Mouse (Mus musculus): Measurements from ENCODE around the gene Thop1. TPM values are rescaled to one million over a fixed set of nuclear protein-coding genes. Genes with fewer than 3 reads are reported as not detected.

Gene Thop1
- polyA plus RNA-seq, 1 experiment from 2014 or later = 60.9 TPM

GRCm38 (mm10) chr10:81122889-81123288, 53.1 kb downstream of the Thop1 start:
- peaks cover 4% of the 10 kb centered on the region; the same call in 1 of the 2 replicates for H3K4me1 ChIP-seq
- H3K4me2 ChIP-seq = no peak overlapping the region
- H3K9me3 ChIP-seq = no peaks in the 10 kb centered on the region
- no peak overlapping the region for H3K9ac ChIP-seq
- H3K4me3 ChIP-seq = no peak overlapping the region
- peaks cover 72% of the 10 kb centered on the region for H3K36me3 ChIP-seq
- no peak overlapping the region for H3K27ac ChIP-seq
- WGBS = 80% methylated on average over 2 of the region's 2 CpGs
- no peak for ATAC-seq (ENCODE audit: insufficient number of reproducible peaks, insufficient read depth, low FRiP score, low TSS enrichment, low read depth)
- 0 out of 2 replicates have a peak, but pooled peaks cover under 1% of the 10 kb centered on the region for H3K27me3 ChIP-seq

DNA sequence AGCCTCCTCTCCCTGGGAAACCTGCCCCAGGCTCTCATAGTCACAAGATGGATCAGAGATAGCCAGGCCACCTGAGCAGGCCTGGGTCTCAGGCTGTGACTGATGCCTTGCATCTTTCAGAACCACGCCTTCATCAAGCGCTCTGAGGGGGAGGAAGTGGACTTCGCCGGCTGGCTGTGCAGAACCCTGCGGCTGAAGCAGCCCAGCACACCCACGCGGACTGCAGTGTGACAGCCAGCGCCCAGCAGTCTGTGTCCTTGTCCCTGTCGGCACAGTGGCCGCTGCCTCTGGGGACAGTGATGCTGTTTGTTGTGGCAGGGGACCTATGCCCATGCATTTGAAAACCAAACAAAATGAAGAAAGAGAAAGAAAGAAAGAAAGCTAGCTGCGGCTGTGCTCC, 53.7 kb downstream of the Thop1 start:
- Histone ChIP-seq H3K27me3 (peaks cover 7% of the 10 kb centered on the region; the same call in 1 of the 2 replicates), H3K9ac (no peak overlapping the region), H3K36me3 (peaks cover 67% of the 10 kb centered on the region), H3K27ac (no peak overlapping the region), H3K4me1 (peaks cover 11% of the 10 kb centered on the region), H3K4me2 (no peak overlapping the region), H3K9me3 (no peaks in the 10 kb centered on the region), H3K4me3 (no peak overlapping the region)
- ATAC-seq (ENCODE audit: insufficient number of reproducible peaks, insufficient read depth, low FRiP score, low TSS enrichment, low read depth) = no peak
- 84% methylated on average over 11 of the region's 11 CpGs for WGBS

Small RNA genes within 50 kb of the gene (microRNA-seq; reads per million reads assigned to microRNA genes)
- not detected for gene Mir5615-1
- not detected for gene Mir5615-2

Other genes starting within 250 kb of the Thop1 start
- gene Oaz1, start 243.4 kb upstream of the Thop1 start, polyA plus RNA-seq (2015; fragmentation: Nextera tagmentation; extraction: Ambion mirVana) = 1,868 and 1,916 TPM in 2 replicates
- 1.9 and 2.0 TPM in 2 replicates for gene Lingo3, start 226.0 kb upstream of the Thop1 start, polyA plus RNA-seq (2015; fragmentation: Nextera tagmentation; extraction: Ambion mirVana)
- gene Lsm7, start 214.8 kb upstream of the Thop1 start, polyA plus RNA-seq (2015; fragmentation: Nextera tagmentation; extraction: Ambion mirVana) = 313 and 339 TPM in 2 replicates
- gene Sppl2b, start 214.8 kb upstream of the Thop1 start, polyA plus RNA-seq (2015; fragmentation: Nextera tagmentation; extraction: Ambion mirVana) = 49.3 and 54.5 TPM in 2 replicates
- not detected in 2 replicates for gene Tmprss9, start 198.2 kb upstream of the Thop1 start, polyA plus RNA-seq (2015; fragmentation: Nextera tagmentation; extraction: Ambion mirVana)
- gene Timm13, start 169.1 kb upstream of the Thop1 start, polyA plus RNA-seq (2015; fragmentation: Nextera tagmentation; extraction: Ambion mirVana) = 317 and 358 TPM in 2 replicates
- gene Lmnb2, start 151.8 kb upstream of the Thop1 start, polyA plus RNA-seq (2015; fragmentation: Nextera tagmentation; extraction: Ambion mirVana) = 51.5 and 63.4 TPM in 2 replicates
- gene Gadd45b, start 140.0 kb upstream of the Thop1 start, polyA plus RNA-seq (2015; fragmentation: Nextera tagmentation; extraction: Ambion mirVana) = 29.0 and 29.9 TPM in 2 replicates
- gene Gng7, start 55.1 kb upstream of the Thop1 start, polyA plus RNA-seq (2015; fragmentation: Nextera tagmentation; extraction: Ambion mirVana) = 11.3 and 13.1 TPM in 2 replicates
- 0.80 and 1.0 TPM in 2 replicates for gene Diras1, start 44.4 kb upstream of the Thop1 start, polyA plus RNA-seq (2015; fragmentation: Nextera tagmentation; extraction: Ambion mirVana)
- gene Slc39a3, start 32.6 kb upstream of the Thop1 start, polyA plus RNA-seq (2015; fragmentation: Nextera tagmentation; extraction: Ambion mirVana) = 22.6 and 22.7 TPM in 2 replicates
- 218 and 222 TPM in 2 replicates for gene Sgta, start 9.9 kb upstream of the Thop1 start, polyA plus RNA-seq (2015; fragmentation: Nextera tagmentation; extraction: Ambion mirVana)
- gene Creb3l3, start 28.8 kb downstream of the Thop1 start, polyA plus RNA-seq (2015; fragmentation: Nextera tagmentation; extraction: Ambion mirVana) = 0.53 and 1.5 TPM in 2 replicates
- 196 and 213 TPM in 2 replicates for gene Map2k2, start 35.9 kb downstream of the Thop1 start, polyA plus RNA-seq (2015; fragmentation: Nextera tagmentation; extraction: Ambion mirVana)
- gene Zbtb7a, start 65.2 kb downstream of the Thop1 start, polyA plus RNA-seq (2015; fragmentation: Nextera tagmentation; extraction: Ambion mirVana) = 27.0 and 27.9 TPM in 2 replicates
- 58.1 and 60.9 TPM in 2 replicates for gene Pias4, start 97.9 kb downstream of the Thop1 start, polyA plus RNA-seq (2015; fragmentation: Nextera tagmentation; extraction: Ambion mirVana)
- 622 and 633 TPM in 2 replicates for gene Eef2, start 106.6 kb downstream of the Thop1 start, polyA plus RNA-seq (2015; fragmentation: Nextera tagmentation; extraction: Ambion mirVana)
- 57.1 and 60.1 TPM in 2 replicates for gene Dapk3, start 113.0 kb downstream of the Thop1 start, polyA plus RNA-seq (2015; fragmentation: Nextera tagmentation; extraction: Ambion mirVana)
- gene 4930442H23Rik, start 113.8 kb downstream of the Thop1 start, polyA plus RNA-seq (2015; fragmentation: Nextera tagmentation; extraction: Ambion mirVana) = not detected in 2 replicates
- not detected in 2 replicates for gene Nmrk2, start 132.0 kb downstream of the Thop1 start, polyA plus RNA-seq (2015; fragmentation: Nextera tagmentation; extraction: Ambion mirVana)
- gene Atcay, start 160.8 kb downstream of the Thop1 start, polyA plus RNA-seq (2015; fragmentation: Nextera tagmentation; extraction: Ambion mirVana) = 1.3 and 1.8 TPM in 2 replicates
- 11.8 and 12.0 TPM in 2 replicates for gene Zfr2, start 163.1 kb downstream of the Thop1 start, polyA plus RNA-seq (2015; fragmentation: Nextera tagmentation; extraction: Ambion mirVana)
- gene Matk, start 182.9 kb downstream of the Thop1 start, polyA plus RNA-seq (2015; fragmentation: Nextera tagmentation; extraction: Ambion mirVana) = 7.0 and 7.4 TPM in 2 replicates
- 197 and 202 TPM in 2 replicates for gene Mrpl54, start 196.9 kb downstream of the Thop1 start, polyA plus RNA-seq (2015; fragmentation: Nextera tagmentation; extraction: Ambion mirVana)
- gene Apba3, start 196.9 kb downstream of the Thop1 start, polyA plus RNA-seq (2015; fragmentation: Nextera tagmentation; extraction: Ambion mirVana) = 61.9 and 67.9 TPM in 2 replicates
- gene Tjp3, start 221.5 kb downstream of the Thop1 start, polyA plus RNA-seq (2015; fragmentation: Nextera tagmentation; extraction: Ambion mirVana) = 5.0 and 7.2 TPM in 2 replicates
- gene Pip5k1c, start 222.9 kb downstream of the Thop1 start, polyA plus RNA-seq (2015; fragmentation: Nextera tagmentation; extraction: Ambion mirVana) = 56.0 and 57.6 TPM in 2 replicates